Mouse (Mus musculus) frontal cortex, postnatal 36 days (tissue): ENCODE measurements around the gene Mdh2.
A peak's percentile ranks its signal among the peaks of the same experiment; 100 is the strongest.

Experiments
- DNase-seq, 2 experiments: peaks; one replicate each; pipeline ENCODE4 v3.0.0; 2022; ENCODE audit warnings: low spot score in 2 of 2

The Mdh2 gene

GRCm38 (mm10) chr5:135834769-135835491 is 56.6 kb downstream of the Mdh2 start:
- peak; percentile 69 to 70 for DNase-seq

DNA sequence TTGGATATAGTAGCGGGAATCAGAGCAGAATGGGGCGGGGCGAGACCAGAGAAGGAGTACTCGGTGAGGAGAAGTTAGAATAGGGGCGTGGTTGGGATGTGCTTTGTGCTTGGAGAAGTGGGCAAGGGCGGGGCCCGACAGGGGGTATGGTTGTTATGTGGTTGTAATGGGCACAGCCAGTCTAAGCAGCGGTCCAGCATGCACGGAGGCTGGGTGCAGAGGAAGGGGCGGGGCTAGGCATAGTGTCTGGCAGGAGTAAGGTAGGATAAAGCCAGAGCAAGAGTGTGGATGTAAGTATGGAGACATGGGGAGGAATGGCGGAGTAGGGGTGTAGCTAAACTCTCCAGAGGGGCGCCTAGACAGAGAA is 57.2 kb downstream of the Mdh2 start:
- no peak for DNase-seq

- no peak for DNase-seq
These were observed 57.7 kb downstream of the Mdh2 start for GRCm38 (mm10) chr5:135835981-135836380.
